ENCODE assay signal across 8 mouse cellular contexts in the genomic region with DNA sequence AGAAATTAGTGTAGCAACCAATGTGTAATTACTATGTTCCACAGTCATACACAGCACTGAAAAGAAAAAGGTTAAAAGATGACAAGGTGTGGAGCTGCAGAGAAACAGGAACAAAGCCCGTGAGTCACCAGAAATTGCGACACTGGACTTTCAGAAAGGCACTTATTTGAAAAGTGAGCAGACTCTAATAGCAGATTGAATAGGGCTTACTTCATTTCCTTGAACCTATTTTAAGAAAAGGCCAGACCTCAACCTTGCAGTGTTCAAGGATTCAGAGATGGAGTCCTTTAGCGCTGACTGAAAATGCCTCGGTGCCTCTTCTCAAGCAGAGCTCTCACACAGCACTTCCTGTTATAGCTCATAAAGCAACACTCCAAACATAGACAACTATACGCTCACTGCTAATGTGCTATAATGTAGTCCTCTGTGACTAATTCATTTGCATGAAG.
DNase-seq lines count a peak whose midpoint lies in the region; TF ChIP-seq lines count a peak whose summit lies in the region.

No protein-coding gene starts in this region.

- peak overlapping the region; percentile 62 for H3K27ac ChIP-seq in gastrocnemius, adult 2 months
- H3K27ac ChIP-seq in limb, embryonic 10.5 days: no peak overlapping the region

- H3K4me3 ChIP-seq in gastrocnemius, adult 2 months: no peak overlapping the region; the same call in 1 of the 2 replicates
- no peak overlapping the region for H3K4me3 ChIP-seq in lung, adult 2 months (replicated peaks; ENCODE audit: extremely low read depth, low read depth, low read length)
- no peak overlapping the region for H3K4me3 ChIP-seq in limb, embryonic 10.5 days

- intact Hi-C loops in gastrocnemius, adult 2 months (cut with DNase I): no loop called here
- intact Hi-C loops in left cerebral cortex, postnatal 10 days (cut with DNase I): no loop called here

- DNase-seq in gastrocnemius, adult 2 months: no peak
- no peak for DNase-seq in gastrocnemius, adult 8-10 months (ENCODE audit: low spot score in 2 of 2)
- peak; percentile 87 for DNase-seq in 3T3-L1 (ENCODE audit: low read depth, low spot score)
- DNase-seq in adrenal gland, postnatal 25 days: peak; percentile 43
- peak; percentile 41 for DNase-seq in lung, adult 2 months
- no peak for DNase-seq in left cerebral cortex, postnatal 10 days (ENCODE audit: extremely low spot score in 1 of 2, low spot score in 2 of 2)
- no peak for DNase-seq in limb, embryonic 10.5 days (ENCODE audit: low spot score)
- no peak for DNase-seq in cerebellum, adult 11 months

- H3K27me3 ChIP-seq in limb, embryonic 10.5 days (ENCODE audit: low read depth, poor library complexity, severe bottlenecking): no peaks in the 10 kb centered on the region

- no peak for TF ChIP-seq POLR2A in lung, adult 2 months (IDR thresholded peaks at IDR 0.05; ENCODE audit: borderline replicate concordance, extremely low read depth, low read depth, low read length)

- H3K4me1 ChIP-seq in lung, adult 2 months (ENCODE audit: control insufficient read depth, insufficient read depth, low read length): peaks cover 11% of the 10 kb centered on the region
- no peaks in the 10 kb centered on the region for H3K4me1 ChIP-seq in limb, embryonic 10.5 days

- H3K36me3 ChIP-seq in limb, embryonic 10.5 days: peaks cover 3% of the 10 kb centered on the region; the same call in 1 of the 2 replicates

- no peaks in the 10 kb centered on the region for H3K9me3 ChIP-seq in limb, embryonic 10.5 days (replicated peaks)

- TF ChIP-seq CTCF in gastrocnemius, adult 2 months (IDR thresholded peaks at IDR 0.05): no peak
- no peak for TF ChIP-seq CTCF in lung, adult 2 months (IDR thresholded peaks at IDR 0.05; ENCODE audit: insufficient read depth, low read length)

- 18% methylated on average over 5 of the region's 5 CpGs for WGBS in lung, adult 2 months
- WGBS in limb, embryonic 10.5 days: 90% methylated on average over 5 of the region's 5 CpGs

Comparison
In these comparisons a context has a peak if more than half of its experiments do, and no peak if none do; other contexts are left out.
1. DNase-seq: peak in 3T3-L1 (single experiment), adrenal gland, postnatal 25 days (single experiment) and lung, adult 2 months (single experiment); none in gastrocnemius, adult 2 months (single experiment), gastrocnemius, adult 8-10 months (0 of 2), left cerebral cortex, postnatal 10 days (0 of 2), limb, embryonic 10.5 days (single experiment) and cerebellum, adult 11 months (single experiment).